Mouse (Mus musculus) liver, embryonic 14.5 days (tissue): ENCODE measurements around the gene Setd6. TPM values are rescaled to one million over a fixed set of nuclear protein-coding genes. Genes with fewer than 3 reads are reported as not detected.

ENCODE experiments used
- ATAC-seq: fragments of 200-750 bp; cut with Nextera tagmentation; 2 replicates; pipeline ENCODE4 v1.8.0; 2017; ENCODE audit warnings: moderate number of reproducible peaks, mild to moderate bottlenecking, moderate library complexity; ENCODE audit not compliant: insufficient read depth
- DNase-seq, 3 experiments: peaks; one replicate each; pipeline ENCODE4 v3.0.0-alpha.2; 2012 to 2013; ENCODE audit warnings: low read depth in 3 of 3, low spot score in 3 of 3
- H3K27ac ChIP-seq: fragments of 300-500 bp; sonication (generic); 2 replicates; pipeline ENCODE4 v1.5.1; 2014; ENCODE audit warnings: moderate library complexity, mild to moderate bottlenecking, control low read depth, inconsistent platforms
- H3K27me3 ChIP-seq: fragments of 300-500 bp; sonication (generic); 2 replicates; pipeline ENCODE4 v1.6.1; 2014; ENCODE audit warnings: mild to moderate bottlenecking, low read length, moderate library complexity; ENCODE audit not compliant: control insufficient read depth, insufficient read depth
- H3K36me3 ChIP-seq: fragments of 300-500 bp; sonication (generic); replicated peaks from 2 replicates; pipeline ENCODE4 v1.6.1; 2014; ENCODE audit warnings: low read depth; ENCODE audit not compliant: control insufficient read depth, insufficient read depth
- H3K4me1 ChIP-seq, 2 experiments: fragments of 200-500 bp in 1 of 2; fragments of 300-500 bp in 1 of 2; sonication (generic) in 1 of 2; replicated peaks; 2 replicates each; pipeline ENCODE4 v1.6.1; 2012 to 2014; ENCODE audit warnings: antibody characterized with exemption in 1 of 2, inconsistent platforms in 1 of 2, low read length in 1 of 2; ENCODE audit not compliant: control insufficient read depth in 2 of 2, insufficient read depth in 2 of 2
- H3K4me2 ChIP-seq: fragments of 300-500 bp; sonication (generic); 2 replicates; pipeline ENCODE4 v1.6.1; 2014; ENCODE audit warnings: low read depth, mild to moderate bottlenecking, control low read depth, moderate library complexity
- H3K4me3 ChIP-seq, 2 experiments: fragments of 200-500 bp in 1 of 2; fragments of 300-500 bp in 1 of 2; sonication (generic) in 1 of 2; 2 replicates each; pipeline ENCODE4 v1.5.1; 2012 to 2014; ENCODE audit warnings: low read depth in 2 of 2, low read length in 2 of 2, mild to moderate bottlenecking in 2 of 2, control low read depth in 1 of 2, inconsistent platforms in 1 of 2, moderate library complexity in 1 of 2; ENCODE audit not compliant: insufficient read depth in 1 of 2
- H3K9ac ChIP-seq: fragments of 300-500 bp; sonication (generic); replicated peaks from 2 replicates; pipeline ENCODE4 v1.6.1; 2014; ENCODE audit warnings: mild to moderate bottlenecking, control low read depth, moderate library complexity
- H3K9me3 ChIP-seq: fragments of 300-500 bp; sonication (generic); 2 replicates; pipeline ENCODE4 v1.6.1; 2016; ENCODE audit warnings: low read length, mixed read lengths; ENCODE audit not compliant: control insufficient read depth
- CTCF ChIP-seq: IDR thresholded peaks from 2 replicates; pipeline ENCODE4 v1.5.1; 2016; ENCODE audit warnings: antibody characterized with exemption, low read depth, control low read depth
- EP300 ChIP-seq: IDR thresholded peaks from 2 replicates; pipeline ENCODE4 v1.6.1; 2016; ENCODE audit warnings: antibody characterized with exemption, low read depth
- WGBS: fragments of 180-500 bp; shearing (Covaris S2); extraction: QIAGEN DNeasy Blood & Tissue Kit; methylation state at CpG from one replicate; pipeline ENCODE4 v1.1.7; 2014; ENCODE audit not compliant: insufficient replicate concordance; 5-methylcytosine and 5-hydroxymethylcytosine counted together
- polyA plus RNA-seq, 2 experiments: library from polyadenylated mRNA; depleted of rRNA in 1 of 2; stranded (reverse) in 1 of 2; unstranded in 1 of 2; fragments of >200 nt; fragmentation: Nextera tagmentation in 1 of 2; extraction: Ambion mirVana in 1 of 2; gene quantifications; 2 replicates each; pipeline versions ENCODE4 v1.2.1 to v1.2.3; 2012 to 2014

The Setd6 gene
- polyA plus RNA-seq, 2 experiments: 15.0 to 16.0 TPM

DNA sequence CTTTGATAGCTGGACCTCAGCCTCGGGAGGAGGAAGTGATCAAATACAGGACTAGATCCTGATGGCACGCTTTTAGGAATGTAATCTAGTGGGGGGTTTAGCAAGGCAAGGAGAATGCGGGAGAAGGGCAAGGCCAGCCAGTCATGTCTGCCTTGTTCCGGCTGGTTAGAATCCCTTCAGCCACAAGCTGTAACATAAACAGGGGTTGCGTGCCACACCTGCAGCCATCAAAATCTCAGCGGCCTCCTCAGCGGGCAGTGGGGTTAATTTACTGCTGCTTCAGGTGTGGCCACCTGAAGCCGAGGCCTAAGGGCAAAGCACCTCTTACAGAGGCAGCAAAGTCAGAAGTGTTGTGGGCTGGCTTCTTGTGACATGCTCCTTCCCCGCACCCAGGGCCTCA lies 39.0 kb upstream of the Setd6 start, which contains the start of gene Ndrg4:
Ndrg4 (plus strand) TSS at position 350 of the 400 bp plus-strand sequence.
- DNase-seq (no peak), ATAC-seq (no peak)
- Histone ChIP-seq H3K36me3 (no peaks in the 10 kb centered on the region), H3K27ac (no peak within 1 kb of the TSS), H3K4me2 (peak within 1 kb of the TSS; percentile 57), H3K9me3 (no peaks in the 10 kb centered on the region), H3K9ac (no peak within 1 kb of the TSS), H3K4me1 (no peaks in the 10 kb centered on the region), H3K27me3 (peaks cover 43% of the 10 kb centered on the region), H3K4me3 (peak within 1 kb of the TSS in 1 of 2 experiments; percentile 41; a peak in 2 of 4 replicates)
- TF ChIP-seq EP300: no peak
- TF ChIP-seq CTCF: no peak
- 40% methylated on average over 9 of the region's 9 CpGs for WGBS

DNA sequence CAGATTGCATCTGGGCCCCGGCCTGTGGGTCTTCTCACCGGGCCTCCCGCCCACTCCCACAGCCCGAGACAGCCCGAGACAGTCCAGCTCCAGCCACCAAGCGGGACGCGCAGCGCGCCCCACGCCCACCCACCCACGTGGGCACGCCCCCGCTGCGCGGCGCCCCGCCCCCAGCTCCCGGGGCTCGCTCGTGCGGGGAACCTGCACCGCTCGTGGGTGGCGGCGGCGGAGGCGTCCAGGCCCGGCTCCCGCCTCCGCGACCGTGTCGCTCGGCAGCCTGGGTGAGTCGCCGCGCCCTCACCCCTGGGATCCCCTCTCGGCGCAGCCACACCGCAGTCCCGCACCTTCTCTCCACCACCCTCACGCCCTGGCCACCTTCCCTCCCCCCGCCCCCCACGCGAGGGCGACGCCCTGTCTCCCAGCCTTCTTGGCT lies 38.1 kb upstream of the Setd6 start:
- no peaks in the 10 kb centered on the region for H3K4me1 ChIP-seq
- no peaks in the 10 kb centered on the region for H3K9me3 ChIP-seq
- no peak for ATAC-seq
- TF ChIP-seq EP300 (no peak), CTCF (no peak)
- H3K27me3 ChIP-seq: peaks cover 43% of the 10 kb centered on the region
- peak overlapping the region; percentile 57 for H3K4me2 ChIP-seq
- H3K27ac ChIP-seq: no peak overlapping the region
- H3K9ac ChIP-seq: no peak overlapping the region
- DNase-seq: no peak
- H3K4me3 ChIP-seq: peak overlapping the region in 1 of 2 experiments; percentile 41; a peak in 2 of 4 replicates
- H3K36me3 ChIP-seq: no peaks in the 10 kb centered on the region
- WGBS: 1% methylated on average over 39 of the region's 48 CpGs

DNA sequence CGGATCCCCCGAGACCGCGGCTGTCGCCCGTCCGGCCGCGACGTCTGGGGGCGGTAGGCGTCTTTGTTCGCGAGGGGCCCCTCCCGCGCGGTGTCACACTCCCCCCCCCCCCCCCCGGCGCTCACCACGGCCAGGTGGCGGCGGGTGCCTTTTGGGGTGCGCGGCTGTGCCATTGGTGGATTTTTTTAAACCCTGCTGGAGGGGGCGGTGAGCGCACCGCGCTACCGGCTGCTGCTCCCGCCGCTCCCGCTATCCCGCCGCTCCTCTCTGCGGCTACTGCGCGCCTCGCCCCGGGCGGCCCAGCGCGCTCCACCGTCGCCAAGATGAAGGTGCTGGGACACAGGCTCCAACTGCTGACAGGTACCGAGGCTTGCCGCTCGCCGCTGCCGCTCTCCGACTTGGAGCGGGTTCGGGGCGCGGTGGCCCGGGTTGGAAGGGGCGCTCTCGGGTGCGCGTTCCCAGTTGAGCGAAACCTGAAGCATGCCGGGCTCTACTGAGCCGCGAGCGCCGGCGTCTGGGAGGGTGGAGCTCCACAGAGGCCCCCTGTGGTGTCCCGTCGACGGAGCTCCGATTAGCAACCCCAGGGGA lies 37.6 kb upstream of the Setd6 start:
- peaks cover 43% of the 10 kb centered on the region for H3K27me3 ChIP-seq
- H3K27ac ChIP-seq: no peak overlapping the region
- peak overlapping the region; percentile 57 for H3K4me2 ChIP-seq
- no peak overlapping the region for H3K9ac ChIP-seq
- H3K9me3 ChIP-seq: no peaks in the 10 kb centered on the region
- no peaks in the 10 kb centered on the region for H3K36me3 ChIP-seq
- no peak for ATAC-seq
- no peak for DNase-seq
- 1% methylated on average over 60 of the region's 70 CpGs for WGBS
- no peaks in the 10 kb centered on the region for H3K4me1 ChIP-seq
- H3K4me3 ChIP-seq: peak overlapping the region; percentile 15 to 41; a peak in 3 of 4 replicates
- TF ChIP-seq EP300: no peak
- no peak for TF ChIP-seq CTCF

DNA sequence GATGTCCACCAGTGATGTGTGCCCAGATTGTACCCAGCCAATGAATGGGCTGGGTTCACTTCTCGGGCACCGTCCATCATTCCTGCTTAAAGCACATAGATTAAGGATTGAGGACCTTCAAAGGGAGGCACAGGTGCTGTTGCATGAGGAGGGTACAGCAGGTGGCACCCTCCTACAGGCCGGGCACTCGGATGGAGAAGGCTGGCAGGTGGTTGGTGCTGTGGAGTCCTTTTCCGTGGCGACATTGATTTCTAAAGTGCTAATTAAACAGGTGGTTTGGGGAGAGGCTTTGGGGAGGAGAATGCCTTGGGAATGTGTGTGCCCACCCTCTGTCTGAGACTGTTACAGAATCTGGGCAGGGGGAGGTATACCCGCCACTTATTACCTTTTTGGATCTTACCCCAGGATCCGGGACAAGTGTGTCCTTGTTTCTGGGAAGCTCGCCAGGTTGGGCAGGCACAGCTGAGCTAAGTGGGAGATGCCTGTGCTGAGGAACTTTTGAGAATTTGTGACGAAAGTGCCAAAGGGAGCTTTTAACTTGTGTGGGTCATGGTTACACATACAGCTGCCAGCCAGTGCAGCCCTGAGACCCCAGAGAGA lies 27.5 kb upstream of the Setd6 start:
- Histone ChIP-seq H3K4me2 (no peak overlapping the region), H3K4me1 (no peaks in the 10 kb centered on the region), H3K9me3 (no peaks in the 10 kb centered on the region), H3K36me3 (no peaks in the 10 kb centered on the region), H3K4me3 (no peak overlapping the region), H3K27ac (no peak overlapping the region), H3K27me3 (no peaks in the 10 kb centered on the region), H3K9ac (no peak overlapping the region)
- no peak for DNase-seq
- WGBS: 57% methylated on average over 10 of the region's 10 CpGs
- no peak for TF ChIP-seq EP300
- no peak for TF ChIP-seq CTCF
- ATAC-seq: no peak

DNA sequence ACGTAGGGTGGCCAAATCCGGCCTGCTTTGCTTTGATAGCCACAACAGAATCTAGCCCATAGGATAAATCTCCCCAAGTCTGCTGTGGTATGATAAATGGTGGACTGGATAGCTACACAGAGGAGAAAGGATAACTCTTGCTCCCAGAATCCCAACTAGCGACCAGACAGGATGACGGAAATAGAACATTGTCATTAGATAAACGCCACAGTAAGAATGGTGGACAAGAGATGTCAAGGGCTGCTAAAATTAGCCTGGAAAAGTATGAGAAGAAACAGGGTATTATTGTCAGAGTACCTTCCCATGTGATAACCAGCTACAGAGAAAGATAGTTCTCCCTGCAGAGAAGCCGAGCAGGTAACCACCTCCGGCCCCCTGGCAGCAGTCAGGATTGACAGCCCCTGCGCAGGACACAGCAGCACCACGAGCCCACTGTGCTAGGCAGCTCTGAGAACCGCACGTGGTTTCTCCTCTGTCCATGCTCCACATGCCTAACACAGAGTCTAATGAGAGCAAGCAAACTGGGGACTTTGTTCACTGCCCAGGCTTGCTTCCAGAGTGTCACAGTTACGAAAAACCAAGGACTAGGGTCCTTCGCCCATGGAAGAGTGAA lies 24.6 kb upstream of the Setd6 start:
- Histone ChIP-seq H3K27me3 (peaks cover 9% of the 10 kb centered on the region), H3K9me3 (no peaks in the 10 kb centered on the region), H3K4me3 (no peak overlapping the region), H3K9ac (no peak overlapping the region), H3K4me2 (no peak overlapping the region), H3K27ac (no peak overlapping the region), H3K4me1 (no peaks in the 10 kb centered on the region), H3K36me3 (no peaks in the 10 kb centered on the region)
- 55% methylated on average over 13 of the region's 13 CpGs for WGBS
- TF ChIP-seq EP300: no peak
- DNase-seq (no peak), ATAC-seq (no peak)
